Mouse (Mus musculus) lung, postnatal 0 days (tissue): Measurements from ENCODE around the gene Gm20481.

Experiments
- CTCF ChIP-seq: IDR thresholded peaks from 2 replicates; pipeline ENCODE4 v1.5.1; 2016; ENCODE audit warnings: antibody characterized with exemption, mild to moderate bottlenecking
- EP300 ChIP-seq: IDR thresholded peaks from 2 replicates; pipeline ENCODE4 v1.6.1; 2016; ENCODE audit warnings: antibody characterized with exemption, mild to moderate bottlenecking, control low read depth

GRCm38 (mm10) chr17:35019894-35020293 lies 50.2 kb downstream of the Gm20481 start:
- TF ChIP-seq CTCF (no peak), EP300 (no peak)
